Mouse (Mus musculus): Measurements from ENCODE around the gene 2210408I21Rik. TPM values are rescaled to one million over a fixed set of nuclear protein-coding genes. Genes with fewer than 3 reads are reported as not detected.

Gene 2210408I21Rik
- polyA plus RNA-seq, 1 experiment from 2014 or later = 12.6 TPM

GRCm38 (mm10) chr13:77275172-77275747 lies 139.9 kb downstream of the 2210408I21Rik start:
- H3K4me3 ChIP-seq (ENCODE audit: low read depth, low read length) = no peak overlapping the region
- H3K27ac ChIP-seq (ENCODE audit: low read depth) = no peak overlapping the region
- H3K9ac ChIP-seq = no peak overlapping the region
- H3K27me3 ChIP-seq (ENCODE audit: insufficient read depth, low read length) = no peaks in the 10 kb centered on the region
- DNase-seq = peak; percentile 46
- no peak overlapping the region for H3K4me2 ChIP-seq
- no peaks in the 10 kb centered on the region for H3K9me3 ChIP-seq (ENCODE audit: low read depth, low read length)
- ATAC-seq (ENCODE audit: insufficient read depth) = no peak
- TF ChIP-seq CTCF (IDR thresholded peaks at IDR 0.05; ENCODE audit: low read depth) = no peak
- H3K36me3 ChIP-seq (ENCODE audit: insufficient read depth) = no peaks in the 10 kb centered on the region
- 61% methylated on average over 3 of the region's 3 CpGs for WGBS
- H3K4me1 ChIP-seq (ENCODE audit: insufficient read depth) = no peaks in the 10 kb centered on the region

GRCm38 (mm10) chr13:77278659-77279413 lies 143.5 kb downstream of the 2210408I21Rik start:
- TF ChIP-seq CTCF (IDR thresholded peaks at IDR 0.05; ENCODE audit: low read depth) = no peak
- Histone ChIP-seq H3K9me3 (ENCODE audit: low read depth, low read length) (no peaks in the 10 kb centered on the region), H3K4me3 (ENCODE audit: low read depth, low read length) (no peak overlapping the region), H3K4me1 (ENCODE audit: insufficient read depth) (no peaks in the 10 kb centered on the region), H3K27ac (ENCODE audit: low read depth) (no peak overlapping the region), H3K36me3 (ENCODE audit: insufficient read depth) (no peaks in the 10 kb centered on the region), H3K4me2 (no peak overlapping the region), H3K9ac (no peak overlapping the region), H3K27me3 (ENCODE audit: insufficient read depth, low read length) (no peaks in the 10 kb centered on the region)
- DNase-seq (no peak), ATAC-seq (ENCODE audit: insufficient read depth) (no peak)
- WGBS = 54% methylated on average over 7 of the region's 7 CpGs

GRCm38 (mm10) chr13:77295519-77295918 lies 160.2 kb downstream of the 2210408I21Rik start:
- no peak for TF ChIP-seq CTCF (IDR thresholded peaks at IDR 0.05; ENCODE audit: low read depth)
- 70% methylated on average over 3 of the region's 3 CpGs for WGBS

GRCm38 (mm10) chr13:77324101-77324500 lies 188.8 kb downstream of the 2210408I21Rik start:
- DNase-seq (no peak), ATAC-seq (ENCODE audit: insufficient read depth) (no peak)
- Histone ChIP-seq H3K9me3 (ENCODE audit: low read depth, low read length) (no peaks in the 10 kb centered on the region), H3K27ac (ENCODE audit: low read depth) (no peak overlapping the region), H3K4me2 (no peak overlapping the region), H3K4me3 (ENCODE audit: low read depth, low read length) (no peak overlapping the region), H3K27me3 (ENCODE audit: insufficient read depth, low read length) (no peaks in the 10 kb centered on the region), H3K36me3 (ENCODE audit: insufficient read depth) (no peaks in the 10 kb centered on the region), H3K9ac (no peak overlapping the region), H3K4me1 (ENCODE audit: insufficient read depth) (no peaks in the 10 kb centered on the region)
- TF ChIP-seq CTCF (IDR thresholded peaks at IDR 0.05; ENCODE audit: low read depth) = no peak
- 59% methylated on average over 1 of the region's 1 CpGs for WGBS

More at GRCm38 (mm10) chr13:77295519-77295918, 160.2 kb downstream of the 2210408I21Rik start:
- ATAC-seq (ENCODE audit: insufficient read depth) (no peak), DNase-seq (no peak)
- H3K27ac ChIP-seq (ENCODE audit: low read depth) = no peak overlapping the region
- H3K36me3 ChIP-seq (ENCODE audit: insufficient read depth) = no peaks in the 10 kb centered on the region
- no peak overlapping the region for H3K4me2 ChIP-seq
- H3K4me3 ChIP-seq (ENCODE audit: low read depth, low read length) = no peak overlapping the region
- H3K9me3 ChIP-seq (ENCODE audit: low read depth, low read length) = no peaks in the 10 kb centered on the region
- no peak overlapping the region for H3K9ac ChIP-seq
- H3K27me3 ChIP-seq (ENCODE audit: insufficient read depth, low read length) = no peaks in the 10 kb centered on the region
- H3K4me1 ChIP-seq (ENCODE audit: insufficient read depth) = no peaks in the 10 kb centered on the region

- WGBS = 48% methylated on average over 5 of the region's 5 CpGs
Measured at GRCm38 (mm10) chr13:77326174-77326959, 191.0 kb downstream of the 2210408I21Rik start.

GRCm38 (mm10) chr13:77342097-77342496 lies 206.8 kb downstream of the 2210408I21Rik start:
- Histone ChIP-seq H3K36me3 (ENCODE audit: insufficient read depth) (no peaks in the 10 kb centered on the region), H3K4me1 (ENCODE audit: insufficient read depth) (no peaks in the 10 kb centered on the region), H3K27ac (ENCODE audit: low read depth) (no peak overlapping the region), H3K9me3 (ENCODE audit: low read depth, low read length) (no peaks in the 10 kb centered on the region), H3K4me2 (no peak overlapping the region), H3K9ac (no peak overlapping the region), H3K4me3 (ENCODE audit: low read depth, low read length) (no peak overlapping the region), H3K27me3 (ENCODE audit: insufficient read depth, low read length) (no peaks in the 10 kb centered on the region)
- WGBS = 56% methylated on average over 2 of the region's 2 CpGs
- no peak for TF ChIP-seq CTCF (IDR thresholded peaks at IDR 0.05; ENCODE audit: low read depth)
- ATAC-seq (ENCODE audit: insufficient read depth) (no peak), DNase-seq (no peak)

More at GRCm38 (mm10) chr13:77326174-77326959, 191.0 kb downstream of the 2210408I21Rik start:
- DNase-seq = no peak
- H3K27ac ChIP-seq (ENCODE audit: low read depth) = no peak overlapping the region
- no peaks in the 10 kb centered on the region for H3K4me1 ChIP-seq (ENCODE audit: insufficient read depth)
- no peaks in the 10 kb centered on the region for H3K27me3 ChIP-seq (ENCODE audit: insufficient read depth, low read length)
- no peak overlapping the region for H3K4me3 ChIP-seq (ENCODE audit: low read depth, low read length)
- H3K4me2 ChIP-seq = no peak overlapping the region
- no peak for TF ChIP-seq CTCF (IDR thresholded peaks at IDR 0.05; ENCODE audit: low read depth)
- H3K9ac ChIP-seq = no peak overlapping the region
- no peak for ATAC-seq (ENCODE audit: insufficient read depth)
- H3K36me3 ChIP-seq (ENCODE audit: insufficient read depth) = no peaks in the 10 kb centered on the region
- no peaks in the 10 kb centered on the region for H3K9me3 ChIP-seq (ENCODE audit: low read depth, low read length)
